Mouse (Mus musculus): ENCODE data around the gene B4galt4. TPM values are rescaled to one million over a fixed set of nuclear protein-coding genes. Genes with fewer than 3 reads are reported as not detected.
A peak's percentile ranks its signal among the peaks of the same experiment; 100 is the strongest.

The B4galt4 gene
- polyA plus RNA-seq (2015; fragmentation: Nextera tagmentation; extraction: Ambion mirVana): 35.6 and 39.1 TPM in 2 replicates

DNA sequence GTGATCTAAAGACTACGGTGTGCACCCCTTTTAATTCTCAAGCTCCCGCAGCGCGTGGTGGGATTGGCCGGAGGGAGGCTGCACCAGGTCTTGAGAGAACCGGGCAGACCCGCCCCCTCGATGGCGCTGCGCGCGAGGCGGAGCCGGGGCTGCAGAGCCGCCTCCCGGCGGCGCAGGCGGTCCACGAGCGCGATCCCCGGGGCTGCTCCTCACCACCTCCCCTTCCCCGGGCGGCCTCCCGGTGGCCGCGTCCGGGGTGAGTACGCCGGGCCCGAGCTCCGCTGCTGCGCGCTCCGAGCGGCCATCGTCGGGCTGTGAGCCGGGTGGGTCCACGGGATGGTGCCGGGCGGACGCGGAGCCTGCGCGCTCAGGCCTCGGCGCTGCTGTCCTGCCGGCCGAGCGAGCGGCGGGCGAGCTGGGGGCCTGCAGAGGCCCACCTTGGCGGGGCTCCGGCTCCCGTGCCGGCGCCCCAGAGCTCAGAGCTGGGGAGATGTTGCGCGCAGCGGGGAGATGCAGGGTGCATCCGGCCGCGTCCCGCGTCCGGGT is at the start of gene B4galt4:
B4galt4 (plus strand) TSS at position 152 of the 546 bp plus-strand sequence.
- no peaks in the 10 kb centered on the region for H3K27me3 ChIP-seq
- H3K4me2 ChIP-seq: peak within 1 kb of the TSS; percentile 95
- ATAC-seq (ENCODE audit: low FRiP score, low read depth): peak; percentile 97
- under 1% methylated on average over 51 of the region's 69 CpGs for WGBS
- no peaks in the 10 kb centered on the region for H3K9me3 ChIP-seq
- peak within 1 kb of the TSS; percentile 96 for H3K9ac ChIP-seq
- peak within 1 kb of the TSS; percentile 93 for H3K4me3 ChIP-seq
- H3K27ac ChIP-seq (replicated peaks): peak within 1 kb of the TSS; percentile 89
- peaks cover 16% of the 10 kb centered on the region for H3K4me1 ChIP-seq (replicated peaks)
- no peaks in the 10 kb centered on the region for H3K36me3 ChIP-seq

DNA sequence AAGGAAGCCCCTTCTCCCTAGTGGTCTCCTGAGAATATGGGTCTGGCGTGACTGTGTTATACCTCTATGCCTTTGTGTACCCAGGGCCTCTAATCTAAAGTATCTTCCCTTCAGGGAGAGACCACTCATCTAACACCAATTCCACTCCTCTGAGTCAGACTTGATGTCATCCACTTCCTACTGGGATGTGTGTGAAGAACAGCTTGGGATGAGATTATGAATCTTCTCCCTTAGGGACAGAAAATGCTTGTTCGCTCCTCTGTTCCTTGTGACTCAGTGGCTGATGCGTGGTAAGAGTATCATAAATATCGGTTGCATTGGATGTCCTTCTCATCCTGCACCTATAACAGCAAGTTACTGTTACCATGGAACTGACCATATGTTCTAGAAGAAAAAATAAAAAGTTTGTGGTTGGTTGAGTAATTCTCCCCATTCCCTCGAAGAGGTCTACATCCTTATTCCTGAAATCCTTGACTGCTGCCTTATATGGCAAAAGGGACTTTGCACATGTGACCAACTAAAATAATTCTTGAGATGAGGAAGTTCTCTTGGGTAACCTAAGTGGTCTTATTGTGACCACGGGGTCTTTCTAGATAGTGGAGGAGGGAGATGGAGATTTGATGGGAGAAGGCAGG is 47.0 kb upstream of the B4galt4 start:
- no peak for ATAC-seq (ENCODE audit: low FRiP score, low read depth)
- Histone ChIP-seq H3K4me3 (no peak overlapping the region), H3K9ac (no peak overlapping the region), H3K4me1 (replicated peaks) (no peaks in the 10 kb centered on the region), H3K27me3 (no peaks in the 10 kb centered on the region), H3K36me3 (no peaks in the 10 kb centered on the region), H3K9me3 (no peaks in the 10 kb centered on the region), H3K4me2 (no peak overlapping the region), H3K27ac (replicated peaks) (no peak overlapping the region)
- WGBS: 94% methylated on average over 6 of the region's 6 CpGs

DNA sequence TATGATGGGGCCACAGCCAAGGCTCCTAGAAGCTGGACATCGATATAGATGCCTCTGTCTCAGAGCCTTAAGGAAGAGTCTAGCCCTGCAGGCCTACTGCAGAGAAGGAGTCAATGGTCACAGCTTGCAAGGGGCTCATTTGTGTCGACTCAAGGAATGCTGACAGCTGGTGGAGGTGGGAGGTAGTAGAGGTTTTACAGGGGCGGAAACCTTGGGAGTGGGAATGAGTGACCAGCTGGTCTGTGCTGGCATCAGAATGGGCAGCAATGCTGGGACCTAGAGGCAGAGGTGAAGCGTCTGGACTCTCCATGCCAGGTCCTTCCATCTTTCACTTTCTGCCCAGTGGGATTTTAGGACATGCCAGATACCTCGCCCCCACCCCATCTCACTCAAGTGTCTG is 46.5 kb upstream of the B4galt4 start:
- no peaks in the 10 kb centered on the region for H3K36me3 ChIP-seq
- H3K9me3 ChIP-seq: no peaks in the 10 kb centered on the region
- no peaks in the 10 kb centered on the region for H3K27me3 ChIP-seq
- no peak overlapping the region for H3K9ac ChIP-seq
- no peak overlapping the region for H3K4me2 ChIP-seq
- WGBS: 89% methylated on average over 5 of the region's 5 CpGs
- ATAC-seq (ENCODE audit: low FRiP score, low read depth): no peak
- no peaks in the 10 kb centered on the region for H3K4me1 ChIP-seq (replicated peaks)
- no peak overlapping the region for H3K27ac ChIP-seq (replicated peaks)
- H3K4me3 ChIP-seq: no peak overlapping the region

- Histone ChIP-seq H3K9me3 (no peaks in the 10 kb centered on the region), H3K9ac (no peak overlapping the region), H3K27ac (replicated peaks) (no peak overlapping the region), H3K4me2 (no peak overlapping the region), H3K4me1 (replicated peaks) (0 out of 2 replicates have a peak, but pooled peaks cover 10% of the 10 kb centered on the region), H3K4me3 (no peak overlapping the region), H3K27me3 (no peaks in the 10 kb centered on the region), H3K36me3 (no peaks in the 10 kb centered on the region)
- WGBS: 89% methylated on average over 5 of the region's 5 CpGs
- no peak for ATAC-seq (ENCODE audit: low FRiP score, low read depth)
These were observed 44.5 kb upstream of the B4galt4 start for GRCm38 (mm10) chr16:38697611-38698010.

- WGBS: 85% methylated on average over 16 of the region's 16 CpGs
- no peak overlapping the region for H3K27ac ChIP-seq (replicated peaks)
These were observed 41.5 kb upstream of the B4galt4 start for GRCm38 (mm10) chr16:38700392-38701162.

DNA sequence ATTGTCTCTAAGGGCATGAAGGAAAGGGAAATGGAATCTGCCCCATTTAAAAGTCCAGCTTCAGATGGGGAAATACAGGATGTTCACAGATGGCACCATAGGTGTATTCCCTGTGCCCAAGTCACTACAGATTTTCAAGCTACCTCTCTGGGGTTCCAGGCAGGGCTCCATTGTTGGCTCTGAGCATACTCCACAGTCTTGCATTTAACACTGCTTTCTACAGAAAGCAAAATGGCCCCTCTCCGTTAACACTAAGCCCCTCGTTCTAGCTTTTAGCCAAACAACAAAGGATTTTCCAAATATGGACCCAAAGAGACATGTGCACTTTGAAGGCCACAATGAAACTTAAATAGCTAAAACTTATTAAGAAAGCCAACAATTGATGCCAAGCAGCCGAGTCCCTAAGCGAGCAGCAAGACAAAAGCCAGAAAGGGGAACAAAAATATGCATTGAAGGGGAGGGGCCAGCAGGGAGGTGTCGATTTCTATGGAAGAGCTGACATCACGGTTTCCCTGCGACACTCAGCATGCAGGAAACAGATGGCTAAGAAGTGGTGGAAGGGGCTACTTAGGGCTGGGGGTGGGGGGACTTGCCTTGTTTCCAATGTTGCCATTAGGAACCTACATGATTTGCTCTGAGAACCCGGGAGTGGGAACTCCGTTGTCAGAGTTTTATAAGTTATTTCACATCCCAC is 40.4 kb upstream of the B4galt4 start:
- Histone ChIP-seq H3K9ac (no peak overlapping the region), H3K4me3 (no peak overlapping the region), H3K4me1 (replicated peaks) (0 out of 2 replicates have a peak, but pooled peaks cover 10% of the 10 kb centered on the region), H3K36me3 (no peaks in the 10 kb centered on the region), H3K9me3 (no peaks in the 10 kb centered on the region), H3K27me3 (no peaks in the 10 kb centered on the region), H3K4me2 (peak overlapping the region; percentile 19; the same call in 1 of the 2 replicates), H3K27ac (replicated peaks) (peak overlapping the region; percentile 11; the same call in 1 of the 2 replicates)
- 18% methylated on average over 9 of the region's 9 CpGs for WGBS
- ATAC-seq (ENCODE audit: low FRiP score, low read depth): no peak

More at GRCm38 (mm10) chr16:38700392-38701162, 41.5 kb upstream of the B4galt4 start:
- H3K4me3 ChIP-seq: no peak overlapping the region
- 0 out of 2 replicates have a peak, but pooled peaks cover 10% of the 10 kb centered on the region for H3K4me1 ChIP-seq (replicated peaks)
- no peak overlapping the region for H3K4me2 ChIP-seq
- no peaks in the 10 kb centered on the region for H3K9me3 ChIP-seq
- no peak for ATAC-seq (ENCODE audit: low FRiP score, low read depth)
- no peaks in the 10 kb centered on the region for H3K27me3 ChIP-seq
- H3K9ac ChIP-seq: no peak overlapping the region
- no peaks in the 10 kb centered on the region for H3K36me3 ChIP-seq

DNA sequence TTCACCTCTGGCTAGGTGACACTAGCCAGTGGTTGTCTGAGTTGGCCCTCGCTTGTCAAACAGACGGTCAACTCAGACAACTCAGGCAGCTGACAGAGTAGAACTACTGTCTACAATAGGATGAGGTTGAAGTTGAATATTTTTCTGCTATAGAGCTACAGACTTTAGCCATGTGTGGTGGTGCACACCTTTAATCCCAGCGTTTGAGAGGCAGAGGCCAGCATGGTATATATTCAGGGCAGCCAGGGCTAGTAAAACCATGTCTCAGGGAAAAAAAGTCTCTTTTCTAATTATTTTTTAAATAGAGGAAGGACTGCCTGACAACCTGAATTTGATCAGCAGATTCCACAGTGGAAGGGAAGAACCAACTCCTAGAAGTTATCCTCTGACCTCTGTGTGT is 39.7 kb upstream of the B4galt4 start:
- H3K27ac ChIP-seq (replicated peaks): no peak overlapping the region

GRCm38 (mm10) chr16:38703501-38703900 is 38.6 kb upstream of the B4galt4 start:
- WGBS: 64% methylated on average over 6 of the region's 6 CpGs

More for the DNA sequence above, 39.7 kb upstream of the B4galt4 start:
- no peak overlapping the region for H3K4me3 ChIP-seq
- no peak for ATAC-seq (ENCODE audit: low FRiP score, low read depth)
- no peak overlapping the region for H3K9ac ChIP-seq
- no peaks in the 10 kb centered on the region for H3K9me3 ChIP-seq
- no peaks in the 10 kb centered on the region for H3K36me3 ChIP-seq
- H3K4me2 ChIP-seq: no peak overlapping the region
- WGBS: 86% methylated on average over 3 of the region's 3 CpGs
- no peaks in the 10 kb centered on the region for H3K27me3 ChIP-seq
- H3K4me1 ChIP-seq (replicated peaks): 0 out of 2 replicates have a peak, but pooled peaks cover 10% of the 10 kb centered on the region

GRCm38 (mm10) chr16:38705531-38706281 is 36.4 kb upstream of the B4galt4 start:
- no peak overlapping the region for H3K4me3 ChIP-seq

More at GRCm38 (mm10) chr16:38703501-38703900, 38.6 kb upstream of the B4galt4 start:
- no peaks in the 10 kb centered on the region for H3K36me3 ChIP-seq
- H3K4me2 ChIP-seq: no peak overlapping the region
- H3K4me3 ChIP-seq: no peak overlapping the region
- H3K9ac ChIP-seq: no peak overlapping the region
- H3K4me1 ChIP-seq (replicated peaks): 0 out of 2 replicates have a peak, but pooled peaks cover 10% of the 10 kb centered on the region
- no peaks in the 10 kb centered on the region for H3K27me3 ChIP-seq
- H3K27ac ChIP-seq (replicated peaks): no peak overlapping the region
- ATAC-seq (ENCODE audit: low FRiP score, low read depth): no peak
- H3K9me3 ChIP-seq: no peaks in the 10 kb centered on the region

GRCm38 (mm10) chr16:38706782-38707181 is 35.3 kb upstream of the B4galt4 start:
- peaks cover 7% of the 10 kb centered on the region; the same call in 1 of the 2 replicates for H3K4me1 ChIP-seq (replicated peaks)
- H3K36me3 ChIP-seq: no peaks in the 10 kb centered on the region
- 72% methylated on average over 7 of the region's 7 CpGs for WGBS
- no peak overlapping the region for H3K9ac ChIP-seq
- 0 out of 2 replicates have a peak, but pooled peaks cover 2% of the 10 kb centered on the region for H3K27me3 ChIP-seq
- no peak for ATAC-seq (ENCODE audit: low FRiP score, low read depth)
- no peak overlapping the region for H3K27ac ChIP-seq (replicated peaks)
- H3K4me2 ChIP-seq: no peak overlapping the region
- H3K9me3 ChIP-seq: no peaks in the 10 kb centered on the region
- no peak overlapping the region for H3K4me3 ChIP-seq

More at GRCm38 (mm10) chr16:38705531-38706281, 36.4 kb upstream of the B4galt4 start:
- 65% methylated on average over 9 of the region's 9 CpGs for WGBS
- Histone ChIP-seq H3K4me1 (replicated peaks) (0 out of 2 replicates have a peak, but pooled peaks cover 10% of the 10 kb centered on the region), H3K9me3 (no peaks in the 10 kb centered on the region), H3K4me2 (no peak overlapping the region), H3K27me3 (no peaks in the 10 kb centered on the region), H3K36me3 (no peaks in the 10 kb centered on the region), H3K27ac (replicated peaks) (no peak overlapping the region), H3K9ac (no peak overlapping the region)
- no peak for ATAC-seq (ENCODE audit: low FRiP score, low read depth)

DNA sequence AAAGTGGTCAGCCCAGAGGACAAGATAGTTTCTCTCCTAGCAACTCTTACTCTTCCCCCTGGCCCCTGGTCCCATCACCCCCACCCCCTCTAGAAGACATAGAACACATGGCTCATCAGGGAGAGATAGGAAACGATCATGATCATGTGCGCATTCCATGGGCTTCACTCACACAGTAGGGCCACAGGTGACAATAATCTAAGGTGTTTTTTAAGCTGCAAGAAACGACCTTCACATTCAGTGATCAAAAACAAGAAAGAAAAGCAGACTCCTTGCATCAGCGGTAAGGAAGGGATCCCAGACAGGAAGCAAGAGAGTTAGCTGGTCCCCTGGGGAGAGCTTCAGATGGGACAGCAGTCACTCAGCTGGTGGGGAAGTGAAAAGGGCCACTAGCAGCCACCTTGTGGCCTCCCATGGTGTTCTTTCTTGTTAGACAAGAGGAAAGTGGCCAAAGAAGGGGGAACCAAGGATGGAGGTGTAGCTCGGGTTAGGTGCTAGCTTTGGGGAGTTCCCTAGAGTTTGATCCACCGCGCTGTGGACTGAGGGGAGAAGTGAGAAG is 33.0 kb upstream of the B4galt4 start:
- 67% methylated on average over 7 of the region's 7 CpGs for WGBS
- Histone ChIP-seq H3K4me1 (replicated peaks) (peaks cover 15% of the 10 kb centered on the region), H3K9ac (no peak overlapping the region), H3K36me3 (no peaks in the 10 kb centered on the region), H3K27ac (replicated peaks) (no peak overlapping the region), H3K4me3 (no peak overlapping the region), H3K4me2 (no peak overlapping the region), H3K9me3 (no peaks in the 10 kb centered on the region), H3K27me3 (0 out of 2 replicates have a peak, but pooled peaks cover 4% of the 10 kb centered on the region)
- ATAC-seq (ENCODE audit: low FRiP score, low read depth): no peak
